Mouse (Mus musculus) lung, adult 2 months (tissue): ENCODE measurements around the gene Pgap2.

Experiments used
- CTCF ChIP-seq: fragments of 200-500 bp; IDR thresholded peaks from 2 replicates; pipeline ENCODE4 v1.5.1; 2011; ENCODE audit warnings: mild to moderate bottlenecking, low read length, control low read depth; ENCODE audit not compliant: insufficient read depth
- POLR2A ChIP-seq: fragments of 200-500 bp; IDR thresholded peaks from 2 replicates; pipeline ENCODE4 v1.6.1; 2011; ENCODE audit warnings: low read depth, mild to moderate bottlenecking, control low read depth, low read length, borderline replicate concordance; ENCODE audit errors: extremely low read depth

GRCm38 (mm10) chr7:102200996-102201785, 8.8 kb upstream of the Pgap2 start:
- TF ChIP-seq POLR2A (no peak), CTCF (no peak)
